Mouse (Mus musculus) fat pad, adult 2 months (tissue): ENCODE data around the gene Phf11c.
"Not testable (repeated sequence)": the region's sequence is repeated elsewhere in the genome, so short reads cannot be mapped to it uniquely, and the experiment has no call there.

Experiments
- DNase-seq: peaks from one replicate; pipeline ENCODE4 v3.0.0-alpha.2; 2011; ENCODE audit warnings: low read depth, low spot score; ENCODE audit errors: extremely low read depth

Phf11c gene

DNA sequence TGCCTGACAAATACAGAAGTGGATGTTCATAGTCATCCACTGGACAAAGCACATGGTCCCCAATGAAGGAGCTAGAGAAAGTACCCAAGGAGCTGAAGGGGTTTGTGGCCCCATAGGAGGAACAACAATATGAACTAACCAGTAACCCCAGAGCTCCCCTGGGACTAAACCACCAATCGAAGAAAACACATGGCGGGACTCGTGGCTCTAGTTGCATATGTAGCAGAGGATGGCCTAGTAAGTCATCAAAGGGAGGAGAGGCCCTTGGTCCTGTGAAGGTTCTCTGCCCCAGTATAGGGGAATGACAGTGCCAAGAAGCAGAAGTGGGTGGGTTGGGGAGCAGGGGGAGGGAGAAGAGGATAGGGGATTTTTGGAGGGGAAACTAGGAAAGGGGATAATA lies 59.1 kb downstream of the Phf11c start:
- DNase-seq = not testable (repeated sequence)
